Mouse (Mus musculus) forebrain, embryonic 12.5 days (tissue): Measurements from ENCODE around the gene Rsad2. TPM values are rescaled to one million over a fixed set of nuclear protein-coding genes. Genes with fewer than 3 reads are reported as not detected.

Experiments
- microRNA-seq: library from miRNA; unstranded; fragments of <30 nt; microRNA quantifications from one replicate; pipeline ENCODE4, GENCODE M21; 2017
- polyA plus RNA-seq: library from polyadenylated mRNA; unstranded; fragments of >200 nt; fragmentation: Nextera tagmentation; extraction: Ambion mirVana; gene quantifications from 2 replicates; pipeline ENCODE4 v1.2.1, GENCODE M21; 2016

Rsad2 gene
- polyA plus RNA-seq, 1 experiment from 2014 or later: 0.79 TPM

Small RNA genes lying within 50 kb of the gene (microRNA-seq; reads per million reads assigned to microRNA genes)
- gene Mir6538: 10.9 reads per million, percentile 28 among the genes with 10 or more reads in this experiment

Other genes starting within 250 kb of the Rsad2 start
- 50.7 and 52.1 TPM in 2 replicates for gene Rnf144a, start 41.2 kb downstream of the Rsad2 start, polyA plus RNA-seq
- 6.1 and 7.2 TPM in 2 replicates for gene Cmpk2, start 12.8 kb upstream of the Rsad2 start, polyA plus RNA-seq